In genomic region chr19:22872456-22872855, GRCm38 (mm10) we compare ENCODE assay signal across 16 mouse cellular contexts.
"Had no signal": no experiment of that assay in that cellular context is flagged by ENCODE, and none has a peak within 500 bp of the region (broad histone marks: within the 10 kb centered on the region; RNA-seq: fewer than 3 reads in every experiment).

No protein-coding gene starts in this region.

- H3K27ac ChIP-seq: liver, embryonic 13.5 days; liver, embryonic 15.5 days; macrophage; midbrain, embryonic 13.5 days; neural tube, embryonic 12.5 days; stomach, embryonic 15.5 days; stomach, postnatal 0 days had no signal

- H3K4me1 ChIP-seq: liver, embryonic 13.5 days; liver, embryonic 15.5 days; megakaryocyte, embryonic 14.5 days; neural tube, embryonic 12.5 days; stomach, embryonic 15.5 days had no signal

- H3K9ac ChIP-seq: liver, embryonic 13.5 days; liver, embryonic 15.5 days; liver, postnatal 0 days; midbrain, embryonic 13.5 days; neural tube, embryonic 12.5 days; stomach, embryonic 15.5 days had no signal

- ATAC-seq: liver, postnatal 0 days; midbrain, embryonic 13.5 days had no signal

- H3K9me3 ChIP-seq: liver, embryonic 13.5 days; liver, embryonic 15.5 days; megakaryocyte, embryonic 14.5 days; midbrain, embryonic 13.5 days; neural tube, embryonic 12.5 days; stomach, embryonic 15.5 days had no signal

- H3K4me3 ChIP-seq: liver, embryonic 13.5 days; liver, embryonic 15.5 days; megakaryocyte, embryonic 14.5 days; midbrain, embryonic 13.5 days; neural tube, embryonic 12.5 days; stomach, embryonic 15.5 days had no signal

- H3K36me3 ChIP-seq: liver, embryonic 13.5 days; liver, embryonic 15.5 days; midbrain, embryonic 13.5 days; neural tube, embryonic 12.5 days; stomach, embryonic 15.5 days had no signal

- DNase-seq: liver, embryonic 13.5 days; liver, postnatal 0 days; lung, adult 2 months; lung, postnatal 14 days; lung, postnatal 36 days; right cerebral cortex, postnatal 14 days; thymus, adult 18-20 months; thymus, postnatal 14 days; thymus, postnatal 36 days had no signal

- H3K27me3 ChIP-seq: liver, embryonic 13.5 days; liver, embryonic 15.5 days; megakaryocyte, embryonic 14.5 days; midbrain, embryonic 13.5 days; neural tube, embryonic 12.5 days; stomach, embryonic 15.5 days had no signal

- H3K4me2 ChIP-seq: liver, embryonic 13.5 days; liver, embryonic 15.5 days; midbrain, embryonic 13.5 days; neural tube, embryonic 12.5 days; stomach, embryonic 15.5 days had no signal
